ENCODE assay signal across 8 mouse cellular contexts in genomic region chr19:37550101-37551039, GRCm38 (mm10). TPM values are rescaled to one million over a fixed set of nuclear protein-coding genes. Genes with fewer than 3 reads are reported as not detected.
DNase-seq lines count a peak whose midpoint lies in the region; ATAC-seq lines count a peak whose summit lies in the region.

Exoc6 (plus strand) TSS chr19:37550418.

- H3K4me1 ChIP-seq in embryonic facial prominence, embryonic 15.5 days: peaks cover 8% of the 10 kb centered on the region
- H3K4me1 ChIP-seq in kidney, embryonic 14.5 days (ENCODE audit: control insufficient read depth, insufficient read depth, low read length): no peaks in the 10 kb centered on the region

- H3K4me3 ChIP-seq in embryonic facial prominence, embryonic 15.5 days (replicated peaks): peak within 1 kb of the TSS; percentile 61
- H3K4me3 ChIP-seq in kidney, embryonic 14.5 days (ENCODE audit: low read length): peak within 1 kb of the TSS; percentile 87

- H3K27me3 ChIP-seq in embryonic facial prominence, embryonic 15.5 days: peaks cover 18% of the 10 kb centered on the region; the same call in 1 of the 2 replicates
- H3K27me3 ChIP-seq in kidney, embryonic 14.5 days (ENCODE audit: control insufficient read depth, insufficient read depth, low read length): no peaks in the 10 kb centered on the region; the same call in 1 of the 2 replicates

- WGBS in embryonic facial prominence, embryonic 15.5 days: under 1% methylated on average over 72 of the region's 89 CpGs
- WGBS in kidney, embryonic 14.5 days: 1% methylated on average over 70 of the region's 89 CpGs

- ATAC-seq in embryonic facial prominence, embryonic 15.5 days (ENCODE audit: insufficient number of reproducible peaks, low FRiP score, low TSS enrichment, low read depth): peak; percentile 87
- peak; percentile 92 for ATAC-seq in kidney, embryonic 14.5 days (ENCODE audit: low FRiP score, low TSS enrichment)

- DNase-seq in 416B (ENCODE audit: low read depth) (peak; percentile 71), liver (peak; percentile 88)
- DNase-seq in adrenal gland, postnatal 36 days: peak; percentile 85 to 88
- peak; percentile 76 to 78 for DNase-seq in heart, adult 9 months (ENCODE audit: low spot score in 2 of 2)
- DNase-seq in monocyte, adult 2 months (ENCODE audit: low read depth in 1 of 2, low spot score in 2 of 2): peak; percentile 32 to 53
- peak; percentile 70 to 76 for DNase-seq in spleen, postnatal 14 days (ENCODE audit: low spot score in 2 of 2)

- peak within 1 kb of the TSS; percentile 21 for H3K9ac ChIP-seq in embryonic facial prominence, embryonic 15.5 days
- peak within 1 kb of the TSS; percentile 84 for H3K9ac ChIP-seq in kidney, embryonic 14.5 days (ENCODE audit: low read depth, low read length)

- peak within 1 kb of the TSS; percentile 100 for H3K4me2 ChIP-seq in embryonic facial prominence, embryonic 15.5 days (replicated peaks)
- peak within 1 kb of the TSS; percentile 90 for H3K4me2 ChIP-seq in kidney, embryonic 14.5 days (replicated peaks; ENCODE audit: low read depth, low read length)

- H3K9me3 ChIP-seq in embryonic facial prominence, embryonic 15.5 days (replicated peaks): no peaks in the 10 kb centered on the region
- H3K9me3 ChIP-seq in kidney, embryonic 14.5 days (ENCODE audit: control insufficient read depth, low read length): no peaks in the 10 kb centered on the region

- no peaks in the 10 kb centered on the region for H3K36me3 ChIP-seq in embryonic facial prominence, embryonic 15.5 days
- H3K36me3 ChIP-seq in kidney, embryonic 14.5 days (ENCODE audit: control insufficient read depth, insufficient read depth, low read length): no peaks in the 10 kb centered on the region

- no peak within 1 kb of the TSS for H3K27ac ChIP-seq in embryonic facial prominence, embryonic 15.5 days (replicated peaks)
- H3K27ac ChIP-seq in kidney, embryonic 14.5 days (ENCODE audit: low read depth, low read length): peak within 1 kb of the TSS; percentile 76; the same call in 1 of the 2 replicates

RNA-seq across cellular contexts. Expression of gene Exoc6, which starts in this region (rescaled TPM):
- total RNA-seq in adrenal gland, postnatal 36 days (2021): 10 to 100 TPM; 16.7 to 24.6 TPM
- polyA plus RNA-seq in embryonic facial prominence, embryonic 15.5 days (2015; fragmentation: Nextera tagmentation; extraction: Ambion mirVana): 6.7 and 7.8 TPM in 2 replicates
- 14.2 and 26.8 TPM in 2 replicates for polyA plus RNA-seq in kidney, embryonic 14.5 days (2014; fragmentation: Nextera tagmentation; extraction: Ambion mirVana)
